Mouse (Mus musculus) small intestine, adult 2 months (tissue): ENCODE results near the gene Nrip1.

Source experiments
- CTCF ChIP-seq: fragments of 200-500 bp; IDR thresholded peaks from 2 replicates; pipeline ENCODE4 v1.5.1; 2012; ENCODE audit warnings: low read depth, mild to moderate bottlenecking, control low read depth, inconsistent platforms, low read length, moderate library complexity, mixed read lengths; ENCODE audit not compliant: insufficient replicate concordance, insufficient read length; ENCODE audit errors: extremely low read depth
- POLR2A ChIP-seq: fragments of 200-500 bp; IDR thresholded peaks from 2 replicates; pipeline ENCODE4 v1.6.1; 2012; ENCODE audit warnings: low read depth, mild to moderate bottlenecking, control low read depth, inconsistent platforms, low read length, moderate library complexity

GRCm38 (mm10) chr16:76354841-76355240 is 18.8 kb downstream of the Nrip1 start:
- TF ChIP-seq POLR2A, result no peak
- no peak for TF ChIP-seq CTCF
